Mouse (Mus musculus) frontal cortex, postnatal 14 days (tissue): ENCODE measurements around the gene Fbxo36.

Source experiments
- DNase-seq, 2 experiments: peaks; one replicate each; pipeline ENCODE4 v3.0.0; 2022; ENCODE audit warnings: low spot score in 2 of 2

Gene Fbxo36

GRCm38 (mm10) chr1:84942666-84943065, 103.0 kb downstream of the Fbxo36 start:
- DNase-seq, result no peak

GRCm38 (mm10) chr1:84943549-84943948, 103.9 kb downstream of the Fbxo36 start:
- no peak for DNase-seq

- no peak for DNase-seq
These were observed 106.3 kb downstream of the Fbxo36 start for GRCm38 (mm10) chr1:84945950-84946349.

GRCm38 (mm10) chr1:84947390-84947789, 107.7 kb downstream of the Fbxo36 start:
- DNase-seq, result no peak
